Mouse (Mus musculus) frontal cortex, adult (tissue): ENCODE measurements at regions not wholly inside any gene's neighbourhood (a gene's known extent, or its start where the extent isn't known, plus 50 kb on each side); places are given as distances from the start of the nearest gene placed in this dataset.

Experiments used
- ATAC-seq: cut with Nextera tagmentation; 2 replicates; pipeline ENCODE4 v1.9.2; 2017; ENCODE audit warnings: mild to moderate bottlenecking, moderate library complexity, mixed read lengths; ENCODE audit not compliant: low TSS enrichment

GRCm38 (mm10) chr16:5380626-5381025 lies 124.8 kb upstream of the Eef2kmt start:
- no peak for ATAC-seq

- no peak for ATAC-seq
These were observed 121.2 kb upstream of the Eef2kmt start for GRCm38 (mm10) chr16:5377001-5377400.

- no peak for ATAC-seq
These were observed 119.2 kb upstream of the Eef2kmt start for GRCm38 (mm10) chr16:5374818-5375605.

GRCm38 (mm10) chr16:5371175-5371893 lies 115.6 kb upstream of the Eef2kmt start:
- ATAC-seq = no peak

GRCm38 (mm10) chr16:5370496-5370895 lies 114.7 kb upstream of the Eef2kmt start:
- no peak for ATAC-seq

- no peak for ATAC-seq
These were observed 113.2 kb upstream of the Eef2kmt start for GRCm38 (mm10) chr16:5368897-5369558.

GRCm38 (mm10) chr16:5368357-5368756 lies 112.6 kb upstream of the Eef2kmt start:
- no peak for ATAC-seq

GRCm38 (mm10) chr16:5367581-5368119 lies 111.9 kb upstream of the Eef2kmt start:
- ATAC-seq = no peak

- ATAC-seq = no peak
These were observed 110.2 kb upstream of the Eef2kmt start for GRCm38 (mm10) chr16:5366021-5366420.

- ATAC-seq = no peak
These were observed 107.3 kb upstream of the Eef2kmt start for GRCm38 (mm10) chr16:5363007-5363570.

GRCm38 (mm10) chr16:5359193-5359592 lies 103.4 kb upstream of the Eef2kmt start:
- ATAC-seq = no peak

- no peak for ATAC-seq
These were observed 98.1 kb upstream of the Eef2kmt start for GRCm38 (mm10) chr16:5353881-5354280.

GRCm38 (mm10) chr16:5351890-5352571 lies 96.2 kb upstream of the Eef2kmt start:
- ATAC-seq = peak; percentile 86

- ATAC-seq = no peak
These were observed 91.4 kb upstream of the Eef2kmt start for GRCm38 (mm10) chr16:5347151-5347550.

GRCm38 (mm10) chr16:5342326-5342725 lies 86.5 kb upstream of the Eef2kmt start:
- ATAC-seq = no peak

- ATAC-seq = no peak
These were observed 60.5 kb upstream of the Eef2kmt start for GRCm38 (mm10) chr16:5316271-5316670.

- no peak for ATAC-seq
These were observed 57.5 kb upstream of the Eef2kmt start for GRCm38 (mm10) chr16:5313261-5313660.

GRCm38 (mm10) chr16:5311456-5311855 lies 55.7 kb upstream of the Eef2kmt start:
- no peak for ATAC-seq

- no peak for ATAC-seq
These were observed 55.0 kb upstream of the Eef2kmt start for GRCm38 (mm10) chr16:5310736-5311135.

- no peak for ATAC-seq
These were observed 52.0 kb upstream of the Eef2kmt start for GRCm38 (mm10) chr16:5307761-5308160.

GRCm38 (mm10) chr16:5307249-5307605 lies 51.4 kb upstream of the Eef2kmt start:
- ATAC-seq = no peak
